Mouse (Mus musculus): Measurements from ENCODE around the gene Scn8a.
A peak's percentile ranks its signal among the peaks of the same experiment; 100 is the strongest.

Gene Scn8a

DNA sequence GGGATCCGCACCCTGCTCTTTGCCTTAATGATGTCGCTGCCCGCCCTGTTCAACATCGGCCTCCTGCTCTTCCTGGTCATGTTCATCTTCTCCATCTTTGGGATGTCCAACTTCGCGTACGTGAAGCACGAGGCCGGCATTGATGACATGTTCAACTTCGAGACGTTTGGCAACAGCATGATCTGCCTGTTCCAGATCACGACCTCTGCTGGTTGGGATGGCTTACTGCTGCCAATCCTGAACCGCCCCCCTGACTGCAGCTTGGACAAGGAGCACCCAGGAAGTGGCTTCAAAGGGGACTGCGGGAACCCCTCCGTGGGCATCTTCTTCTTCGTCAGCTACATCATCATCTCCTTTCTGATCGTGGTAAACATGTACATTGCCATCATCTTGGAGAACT, 170.0 kb downstream of the Scn8a start:
- DNase-seq (ENCODE audit: low spot score in 2 of 2) = no peak

DNA sequence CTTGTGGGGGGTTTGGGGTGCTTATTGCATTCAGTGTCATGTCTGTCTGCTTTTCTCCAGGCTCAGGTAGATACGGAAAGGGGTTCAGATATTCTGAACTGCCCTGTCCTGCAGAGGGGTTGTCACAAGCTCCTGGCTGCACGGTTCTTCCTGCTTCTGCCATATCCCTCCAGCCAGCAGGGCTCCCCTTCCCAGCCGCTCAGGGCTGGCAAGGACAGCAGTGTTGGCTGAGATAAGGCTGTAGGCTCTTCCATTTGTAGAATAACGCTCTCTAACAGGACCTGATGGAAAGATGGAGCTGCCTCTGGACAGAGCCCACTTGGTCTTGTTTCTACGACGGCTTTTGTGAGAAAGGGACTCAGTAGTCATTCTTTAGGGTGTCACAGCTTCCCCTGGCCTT, 172.3 kb downstream of the Scn8a start:
- no peak for DNase-seq (ENCODE audit: low spot score in 2 of 2)

DNA sequence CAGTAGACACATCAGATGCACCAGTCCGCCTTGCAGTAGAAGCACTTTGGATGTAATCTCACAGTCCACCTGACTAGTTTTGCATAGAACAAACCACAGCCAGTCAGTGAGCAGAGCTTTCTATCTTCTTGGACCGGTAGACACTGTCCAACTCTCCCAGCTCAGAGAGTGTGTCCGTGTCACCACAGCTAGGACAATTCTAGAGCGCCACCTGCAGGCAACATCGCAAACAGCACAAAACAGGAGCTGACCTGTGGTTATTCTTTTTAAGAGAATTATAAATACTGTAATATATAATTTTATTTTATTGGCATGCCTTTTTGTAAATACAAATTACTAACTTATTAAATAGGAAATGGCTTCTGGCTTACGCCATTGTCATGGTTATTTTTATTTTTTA, 173.0 kb downstream of the Scn8a start:
- DNase-seq (ENCODE audit: low spot score in 2 of 2) = peak in 1 of 2 experiments; percentile 65

GRCm38 (mm10) chr15:101044531-101044930, 174.9 kb downstream of the Scn8a start:
- DNase-seq (ENCODE audit: low spot score in 2 of 2) = no peak

- DNase-seq (ENCODE audit: low spot score in 2 of 2) = no peak
These were observed 176.4 kb downstream of the Scn8a start for GRCm38 (mm10) chr15:101046039-101046526.

- peak in 1 of 2 experiments; percentile 43 for DNase-seq (ENCODE audit: low spot score in 2 of 2)
These were observed 177.0 kb downstream of the Scn8a start for GRCm38 (mm10) chr15:101046527-101047193.

- DNase-seq (ENCODE audit: low spot score in 2 of 2) = no peak
These were observed 177.5 kb downstream of the Scn8a start, which contains the start of gene Gm47841 for GRCm38 (mm10) chr15:101047194-101047555. Gm47841 (minus strand) TSS chr15:101047397.

- DNase-seq (ENCODE audit: low spot score in 2 of 2) = no peak
These were observed 178.8 kb downstream of the Scn8a start for GRCm38 (mm10) chr15:101048338-101048896.

DNA sequence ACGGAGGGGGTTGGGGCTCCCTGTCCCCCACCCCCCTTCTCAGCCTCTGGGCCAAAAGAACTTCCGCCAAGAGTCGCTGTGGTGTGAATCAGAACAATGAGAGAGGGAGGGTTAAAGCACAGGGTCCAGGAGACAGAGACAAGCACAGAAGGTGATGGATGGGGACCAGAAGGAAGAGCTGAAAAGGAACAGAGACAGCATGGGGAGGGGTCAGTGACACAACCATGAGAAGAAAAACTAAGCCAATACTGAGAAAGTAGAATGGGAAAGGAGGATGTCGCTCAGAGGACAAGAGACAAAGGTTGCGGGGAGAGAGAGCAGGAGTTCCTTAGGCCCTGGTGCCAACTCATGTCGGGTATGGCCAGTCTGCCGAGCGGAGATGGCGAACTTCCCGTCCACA, 182.2 kb downstream of the Scn8a start:
- DNase-seq (ENCODE audit: low spot score in 2 of 2) = no peak

DNA sequence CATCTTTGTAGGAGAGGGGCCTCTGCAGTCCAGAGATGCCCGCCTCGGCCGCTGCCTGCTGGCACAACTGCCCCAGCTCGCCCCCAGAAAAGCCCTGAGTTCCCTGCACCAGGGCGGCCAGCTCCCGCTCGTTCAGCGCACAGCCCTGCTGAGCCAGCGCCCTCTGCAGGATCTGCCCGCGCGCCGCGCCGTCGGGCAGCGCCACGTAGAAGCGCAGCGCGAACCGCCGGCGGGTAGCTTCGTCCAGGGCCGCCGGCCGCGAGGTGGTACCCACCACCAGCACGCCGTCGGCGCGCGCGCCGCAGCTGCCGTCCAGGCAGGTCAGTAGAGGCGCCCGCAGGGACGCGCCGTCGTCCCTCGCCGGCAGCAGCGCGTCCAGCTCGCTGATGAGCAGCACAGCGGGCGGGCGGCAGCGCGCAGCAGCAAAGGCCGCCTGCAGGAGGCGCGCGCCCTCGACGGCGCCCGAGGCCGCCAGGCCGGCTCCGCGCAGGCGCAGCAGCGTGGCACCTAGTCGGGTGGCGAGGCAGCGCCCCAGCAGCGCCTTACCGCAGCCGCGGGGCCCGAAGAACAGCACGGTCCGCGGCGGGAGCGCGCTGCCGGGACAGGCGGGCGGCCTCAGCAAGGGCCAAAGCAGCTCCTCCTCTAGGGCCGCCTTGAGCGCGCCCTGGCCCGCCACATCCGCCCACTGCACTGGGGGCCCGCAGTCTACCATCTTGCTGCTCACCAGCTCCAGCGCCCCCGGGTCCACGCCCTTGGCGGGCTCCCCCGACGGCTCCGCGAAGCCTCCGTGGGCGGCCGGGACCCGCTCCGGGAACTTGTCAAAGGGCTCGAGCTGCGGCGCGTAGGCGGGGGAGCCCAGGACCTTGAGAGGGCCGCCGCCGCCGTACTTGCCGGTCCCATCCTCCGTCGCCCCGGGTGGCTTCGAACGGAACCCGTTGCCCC, 183.2 kb downstream of the Scn8a start:
- no peak for DNase-seq (ENCODE audit: low spot score in 2 of 2)

DNA sequence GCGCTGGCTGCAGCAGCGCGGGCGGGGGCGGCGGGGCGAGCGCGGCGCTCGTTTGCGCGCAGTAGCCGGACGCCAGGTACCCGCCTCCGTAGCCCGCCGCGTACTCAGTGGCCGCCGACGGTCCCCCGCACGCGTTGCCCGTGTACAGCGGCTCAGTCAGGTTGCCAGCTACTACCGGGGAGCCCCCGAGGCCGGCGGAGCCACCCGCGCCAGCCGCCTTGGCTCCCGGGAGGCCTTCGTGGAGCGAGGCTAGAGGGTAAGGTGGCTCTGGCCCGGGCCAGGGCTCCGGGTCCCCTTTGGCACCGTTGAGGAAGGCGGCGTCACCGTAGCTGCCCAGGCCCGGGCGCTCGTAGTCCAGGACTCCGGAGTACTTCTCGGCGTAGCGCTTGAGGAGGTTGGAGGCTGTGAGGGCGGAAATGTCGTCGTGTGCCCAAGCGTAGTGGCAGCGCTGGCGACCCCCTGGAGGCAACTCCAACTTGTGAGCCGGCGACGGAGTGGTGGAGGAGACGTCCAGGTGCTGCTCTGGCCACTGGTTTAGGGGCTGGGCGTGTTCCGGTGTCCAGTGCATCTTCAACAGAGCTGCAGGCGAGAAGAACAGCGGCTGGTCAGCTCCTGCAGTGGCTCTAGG, 184.3 kb downstream of the Scn8a start:
- no peak for DNase-seq (ENCODE audit: low spot score in 2 of 2)

GRCm38 (mm10) chr15:101054541-101054940, 184.9 kb downstream of the Scn8a start:
- no peak for DNase-seq (ENCODE audit: low spot score in 2 of 2)

GRCm38 (mm10) chr15:101056225-101056624, 186.6 kb downstream of the Scn8a start:
- peak in 1 of 2 experiments; percentile 51 for DNase-seq (ENCODE audit: low spot score in 2 of 2)

- DNase-seq (ENCODE audit: low spot score in 2 of 2) = no peak
These were observed 190.1 kb downstream of the Scn8a start for GRCm38 (mm10) chr15:101059570-101060279.

DNA sequence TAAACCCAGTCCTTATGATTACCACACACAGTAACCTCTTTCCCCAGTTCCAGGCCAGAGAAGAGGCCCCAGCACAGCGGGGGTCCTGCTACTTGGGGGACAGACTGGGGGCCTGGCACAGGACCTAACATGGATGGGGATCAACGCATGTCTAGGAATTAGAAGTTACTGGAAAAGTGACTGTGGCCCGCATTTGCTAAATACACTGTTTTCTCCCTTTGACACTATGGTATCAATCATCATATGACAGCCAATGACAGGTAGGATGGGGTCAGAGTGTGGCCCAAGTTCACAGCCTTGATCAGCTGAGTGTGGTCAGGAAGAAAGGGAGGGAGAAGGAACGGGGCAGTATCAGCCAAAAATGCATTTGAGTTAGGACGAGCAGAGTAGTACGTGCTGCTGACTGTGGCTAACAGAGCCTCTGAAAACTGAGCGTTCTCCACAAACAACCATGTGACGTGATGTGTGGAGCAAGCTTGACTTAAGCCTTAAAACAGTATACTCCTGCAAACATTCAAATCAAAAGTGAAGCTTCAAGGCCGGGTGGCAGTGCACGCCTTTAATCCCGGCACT, 190.7 kb downstream of the Scn8a start:
- DNase-seq (ENCODE audit: low spot score in 2 of 2) = no peak

GRCm38 (mm10) chr15:101065069-101065468, 195.4 kb downstream of the Scn8a start:
- DNase-seq (ENCODE audit: low spot score in 2 of 2) = no peak

DNA sequence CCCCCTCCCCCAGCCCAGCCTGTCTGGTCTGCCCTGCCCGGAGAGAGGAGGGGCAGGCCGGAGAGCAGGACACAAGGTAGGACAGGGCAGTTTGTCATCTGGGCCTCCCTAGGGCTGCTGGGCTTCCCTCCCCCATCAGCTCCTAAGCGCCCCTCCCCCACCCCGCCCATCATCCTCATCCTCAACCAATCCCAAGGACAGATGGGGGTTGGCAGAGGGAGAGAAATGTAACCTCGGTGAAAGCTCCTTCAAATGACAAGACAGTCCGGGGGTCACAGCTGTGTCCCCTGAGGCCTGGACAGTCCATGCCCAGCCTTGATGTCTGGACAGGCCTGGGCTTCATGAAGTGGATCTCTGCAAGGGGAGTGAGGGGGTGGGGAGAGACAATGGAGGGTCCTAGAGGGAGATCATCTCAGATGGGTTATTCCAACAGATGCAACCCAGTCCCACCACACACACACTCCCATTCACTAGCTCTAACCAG, 196.7 kb downstream of the Scn8a start:
- DNase-seq (ENCODE audit: low spot score in 2 of 2) = no peak

DNA sequence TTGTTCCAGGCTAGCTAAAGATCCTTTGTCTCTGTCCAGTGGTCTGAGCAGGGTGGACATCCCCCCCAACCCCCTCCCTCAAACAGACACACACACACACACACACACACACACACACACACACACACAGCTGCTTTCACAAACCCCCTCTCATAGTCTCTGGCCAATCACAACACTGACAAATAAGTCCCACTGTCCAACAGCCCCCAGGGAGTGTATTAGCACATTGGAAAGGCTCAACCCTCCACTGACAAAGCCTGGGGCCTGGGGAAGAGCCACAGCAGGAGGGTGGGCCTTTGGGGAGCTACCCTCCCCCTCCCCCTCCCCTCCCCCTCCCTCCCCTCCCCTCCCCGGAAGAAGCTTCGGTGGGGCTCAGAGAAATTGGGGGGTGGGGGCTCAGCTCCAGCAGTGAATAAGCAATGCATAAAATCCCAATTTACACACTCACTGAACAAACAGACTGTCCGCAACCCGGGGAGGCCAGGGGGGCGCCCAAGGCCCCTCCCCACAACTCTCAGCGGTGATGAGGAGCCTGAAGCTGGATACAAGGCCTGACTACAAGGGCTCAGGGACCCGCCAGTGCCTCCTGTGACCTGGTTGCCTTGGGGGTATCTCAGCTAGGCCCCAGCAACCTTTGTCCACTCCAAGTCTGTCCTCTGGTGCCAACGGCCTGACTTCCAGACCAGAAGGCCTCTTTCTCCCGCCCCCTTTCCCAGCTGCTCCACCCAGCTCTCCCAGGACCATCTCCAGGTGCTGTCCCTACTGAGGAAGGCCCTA, 197.4 kb downstream of the Scn8a start:
- DNase-seq (ENCODE audit: low spot score in 2 of 2) = no peak

GRCm38 (mm10) chr15:101068029-101068428, 198.4 kb downstream of the Scn8a start:
- no peak for DNase-seq (ENCODE audit: low spot score in 2 of 2)

DNA sequence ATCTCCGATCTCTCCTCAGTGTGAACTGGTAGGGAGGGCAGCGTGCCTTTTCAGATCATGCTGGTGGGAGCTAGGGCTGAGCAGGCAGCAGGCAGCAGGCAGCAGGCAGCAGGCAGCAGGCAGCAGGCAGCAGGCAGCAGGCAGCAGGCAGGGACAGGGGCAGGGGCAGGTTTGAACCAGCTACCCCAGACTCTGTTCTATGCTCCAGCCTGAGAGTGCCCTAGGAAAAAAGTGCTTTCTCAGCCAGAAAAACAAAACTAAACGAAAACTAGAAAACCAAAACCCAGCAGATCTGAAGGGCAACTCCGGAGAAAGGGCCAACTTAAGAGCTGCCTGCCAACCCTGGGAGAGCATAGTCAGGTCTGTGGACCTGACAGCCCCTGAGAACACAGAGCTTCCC, 199.0 kb downstream of the Scn8a start:
- no peak for DNase-seq (ENCODE audit: low spot score in 2 of 2)

Data from frontal cortex, postnatal 14 days (tissue).